8 mouse cellular contexts compared by ENCODE assay signal in genomic region chr17:47989951-47990378, GRCm38 (mm10). TPM values are rescaled to one million over a fixed set of nuclear protein-coding genes. Genes with fewer than 3 reads are reported as not detected.
A peak's percentile ranks its signal among the peaks of the same experiment; 100 is the strongest.
DNase-seq lines count a peak whose midpoint lies in the region; ATAC-seq and TF ChIP-seq lines count a peak whose summit lies in the region.

No protein-coding gene starts in this region.

- no peak for TF ChIP-seq CTCF in heart, adult 2 months (IDR thresholded peaks at IDR 0.05)

- H3K9me3 ChIP-seq in heart, embryonic 12.5 days (replicated peaks), result no peaks in the 10 kb centered on the region
- no peaks in the 10 kb centered on the region for H3K9me3 ChIP-seq in intestine, embryonic 15.5 days
- H3K9me3 ChIP-seq in midbrain, embryonic 12.5 days, result no peaks in the 10 kb centered on the region

- TF ChIP-seq EP300 in heart, adult 2 months (IDR thresholded peaks at IDR 0.05; ENCODE audit: insufficient read depth, low read depth, low read length), result no peak

- H3K36me3 ChIP-seq in heart, embryonic 12.5 days, result no peaks in the 10 kb centered on the region
- H3K36me3 ChIP-seq in heart, adult 2 months (ENCODE audit: control insufficient read depth, insufficient read depth, low read length), result no peaks in the 10 kb centered on the region
- no peaks in the 10 kb centered on the region for H3K36me3 ChIP-seq in intestine, embryonic 15.5 days
- no peaks in the 10 kb centered on the region for H3K36me3 ChIP-seq in midbrain, embryonic 12.5 days

- H3K4me2 ChIP-seq in heart, embryonic 12.5 days, result no peak overlapping the region; the same call in 1 of the 2 replicates
- peak overlapping the region; percentile 19; the same call in 1 of the 2 replicates for H3K4me2 ChIP-seq in intestine, embryonic 15.5 days (replicated peaks)
- peak overlapping the region; percentile 23 for H3K4me2 ChIP-seq in midbrain, embryonic 12.5 days (replicated peaks)

- no peak for TF ChIP-seq POLR2A in heart, adult 2 months (IDR thresholded peaks at IDR 0.05; ENCODE audit: insufficient read depth, low read depth, low read length)

- no peak overlapping the region for H3K4me3 ChIP-seq in heart, embryonic 12.5 days
- no peak overlapping the region for H3K4me3 ChIP-seq in heart, adult 2 months
- H3K4me3 ChIP-seq in intestine, embryonic 15.5 days (replicated peaks), result no peak overlapping the region
- no peak overlapping the region for H3K4me3 ChIP-seq in midbrain, embryonic 12.5 days

- WGBS in heart, embryonic 12.5 days, result 11% methylated on average over 8 of the region's 8 CpGs
- WGBS in heart, adult 2 months, result 52% methylated on average over 8 of the region's 8 CpGs
- WGBS in intestine, embryonic 15.5 days, result 16% methylated on average over 8 of the region's 8 CpGs
- 5% methylated on average over 8 of the region's 8 CpGs for WGBS in midbrain, embryonic 12.5 days

- intact Hi-C loops in heart, adult 2 months (cut with DNase I), result no loop called here
- intact Hi-C loops in left cerebral cortex, postnatal 36 days (cut with DNase I), result no loop called here

- no peaks in the 10 kb centered on the region for H3K27me3 ChIP-seq in heart, embryonic 12.5 days (replicated peaks)
- no peaks in the 10 kb centered on the region for H3K27me3 ChIP-seq in heart, adult 2 months (ENCODE audit: control insufficient read depth, insufficient read depth, low read length)
- H3K27me3 ChIP-seq in intestine, embryonic 15.5 days (replicated peaks), result no peaks in the 10 kb centered on the region
- H3K27me3 ChIP-seq in midbrain, embryonic 12.5 days, result peaks cover 8% of the 10 kb centered on the region; the same call in 1 of the 2 replicates

- no peaks in the 10 kb centered on the region for H3K79me2 ChIP-seq in heart, adult 2 months (replicated peaks; ENCODE audit: control insufficient read depth, insufficient read depth, low read length)

- H3K9ac ChIP-seq in heart, embryonic 12.5 days, result 0 out of 2 replicates have a peak overlapping the region, but pooled peaks have one; percentile 40
- H3K9ac ChIP-seq in heart, adult 2 months (ENCODE audit: low read depth, low read length), result no peak overlapping the region
- H3K9ac ChIP-seq in intestine, embryonic 15.5 days, result no peak overlapping the region
- H3K9ac ChIP-seq in midbrain, embryonic 12.5 days (replicated peaks), result 0 out of 2 replicates have a peak overlapping the region, but pooled peaks have one; percentile 6

- H3K4me1 ChIP-seq in heart, embryonic 12.5 days (replicated peaks), result peaks cover 27% of the 10 kb centered on the region
- H3K4me1 ChIP-seq in heart, adult 2 months (ENCODE audit: control insufficient read depth, insufficient read depth, low read length), result no peaks in the 10 kb centered on the region
- H3K4me1 ChIP-seq in intestine, embryonic 15.5 days (replicated peaks), result peaks cover 26% of the 10 kb centered on the region
- peaks cover 23% of the 10 kb centered on the region for H3K4me1 ChIP-seq in midbrain, embryonic 12.5 days

- ATAC-seq in heart, embryonic 12.5 days (ENCODE audit: insufficient number of reproducible peaks, low FRiP score), result no peak
- peak; percentile 88 for ATAC-seq in intestine, embryonic 15.5 days
- peak; percentile 87 for ATAC-seq in midbrain, embryonic 12.5 days (ENCODE audit: low FRiP score, low read depth)

- DNase-seq in heart, adult 2 months, result no peak
- peak; percentile 89 for DNase-seq in embryo, embryonic 11 days
- DNase-seq in adrenal gland, adult 2 months, result no peak
- no peak for DNase-seq in left cerebral cortex, postnatal 36 days (ENCODE audit: low spot score in 2 of 2)
- DNase-seq in adrenal gland, postnatal 36 days, result no peak

- no peak overlapping the region for H3K27ac ChIP-seq in heart, embryonic 12.5 days (ENCODE audit: poor library complexity, severe bottlenecking)
- no peak overlapping the region for H3K27ac ChIP-seq in heart, adult 2 months
- H3K27ac ChIP-seq in intestine, embryonic 15.5 days, result peak overlapping the region; percentile 72
- peak overlapping the region; percentile 58 for H3K27ac ChIP-seq in midbrain, embryonic 12.5 days (replicated peaks)

RNA-seq across cellular contexts. Expression of gene 1700122O11Rik, which starts 48.1 kb away (rescaled TPM):
- not detected in 2 replicates for polyA plus RNA-seq in heart, embryonic 12.5 days (2016; fragmentation: Nextera tagmentation; extraction: Ambion mirVana)
- total RNA-seq in heart, adult 2 months (2021), result not detected
- not detected in 2 replicates for polyA plus RNA-seq in heart, adult 2 months (2012; rRNA removed)
- not detected in 2 replicates for polyA plus RNA-seq in intestine, embryonic 15.5 days (2015; fragmentation: Nextera tagmentation; extraction: Ambion mirVana)
- polyA plus RNA-seq in midbrain, embryonic 12.5 days (2016; fragmentation: Nextera tagmentation; extraction: Ambion mirVana), result not detected in 2 replicates
- total RNA-seq in adrenal gland, adult 2 months (2021), result not detected
- polyA plus RNA-seq in adrenal gland, adult 2 months (2012; rRNA removed), result not detected in 2 replicates
- total RNA-seq in left cerebral cortex, postnatal 36 days (2021), result not detected
- not detected for total RNA-seq in adrenal gland, postnatal 36 days (2021)

Comparison
In these comparisons a context has a peak if more than half of its experiments do, and no peak if none do; other contexts are left out.
1. H3K9ac ChIP-seq: peak in heart, embryonic 12.5 days (single experiment) and midbrain, embryonic 12.5 days (single experiment); none in heart, adult 2 months (single experiment) and intestine, embryonic 15.5 days (single experiment).
2. H3K27ac ChIP-seq: peak in intestine, embryonic 15.5 days (single experiment) and midbrain, embryonic 12.5 days (single experiment); none in heart, embryonic 12.5 days (single experiment) and heart, adult 2 months (single experiment).